Mouse (Mus musculus) thymus, postnatal 14 days (tissue): ENCODE data around the gene Apc2.
"Not testable (repeated sequence)": the region's sequence is repeated elsewhere in the genome, so short reads cannot be mapped to it uniquely, and the experiment has no call there.

Experiments
- DNase-seq: peaks from one replicate; pipeline ENCODE4 v3.0.0; 2021

Gene Apc2

GRCm38 (mm10) chr10:80345122-80345521 lies 49.3 kb downstream of the Apc2 start:
- peak; percentile 54 for DNase-seq

- not testable (repeated sequence) for DNase-seq
Observed at GRCm38 (mm10) chr10:80345929-80346328, 50.2 kb downstream of the Apc2 start.

GRCm38 (mm10) chr10:80347514-80347967 lies 51.8 kb downstream of the Apc2 start:
- DNase-seq: no peak

- peak; percentile 77 for DNase-seq
Observed at GRCm38 (mm10) chr10:80348244-80348781, 52.5 kb downstream of the Apc2 start, which contains the start of gene Adamtsl5. TSS of gene Adamtsl5 (minus strand) at chr10:80348412.

- no peak for DNase-seq
Observed at GRCm38 (mm10) chr10:80348981-80349380, 53.2 kb downstream of the Apc2 start.

GRCm38 (mm10) chr10:80350292-80350691 lies 54.5 kb downstream of the Apc2 start:
- DNase-seq: peak; percentile 88

GRCm38 (mm10) chr10:80351896-80352295 lies 56.1 kb downstream of the Apc2 start:
- no peak for DNase-seq

GRCm38 (mm10) chr10:80352727-80353126 lies 57.0 kb downstream of the Apc2 start:
- no peak for DNase-seq

GRCm38 (mm10) chr10:80355431-80355830 lies 59.7 kb downstream of the Apc2 start:
- DNase-seq: no peak

- DNase-seq: no peak
Observed at GRCm38 (mm10) chr10:80356001-80356682, 60.4 kb downstream of the Apc2 start, which contains the start of gene Plk5. TSS of gene Plk5 (plus strand) at chr10:80356459.

- DNase-seq: no peak
Observed at GRCm38 (mm10) chr10:80356737-80357136, 61.0 kb downstream of the Apc2 start.

GRCm38 (mm10) chr10:80357336-80357735 lies 61.6 kb downstream of the Apc2 start:
- DNase-seq: no peak

- no peak for DNase-seq
Observed at GRCm38 (mm10) chr10:80357994-80358639, 62.3 kb downstream of the Apc2 start.

- no peak for DNase-seq
Observed at GRCm38 (mm10) chr10:80363734-80364133, 68.0 kb downstream of the Apc2 start.

- no peak for DNase-seq
Observed at GRCm38 (mm10) chr10:80365736-80366135, 70.0 kb downstream of the Apc2 start.
